In the genomic region with DNA sequence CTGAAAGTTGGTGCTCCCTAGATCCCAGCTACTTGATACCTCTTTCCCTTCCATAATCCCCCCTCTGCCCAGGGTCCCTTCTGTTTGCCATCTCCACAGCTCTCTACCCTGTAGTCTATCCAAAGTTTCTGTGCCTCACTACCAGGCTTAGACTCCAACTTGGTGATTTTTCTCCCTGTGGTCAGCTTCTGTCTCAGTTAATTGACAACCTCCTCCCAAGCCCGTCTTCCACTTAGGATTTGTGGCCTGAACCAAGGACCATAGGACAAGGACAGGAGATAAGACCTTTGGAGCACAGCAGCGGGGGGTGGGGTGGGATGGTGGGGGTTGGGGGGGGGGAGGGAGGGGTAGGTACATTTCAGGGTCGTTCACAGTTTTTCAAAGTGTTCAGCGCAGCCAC, we compare ENCODE assay signal across 14 mouse cellular contexts.
DNase-seq lines count a peak whose midpoint lies in the region.
"Had no signal": no experiment of that assay in that cellular context is flagged by ENCODE, and none has a peak within 500 bp of the region (broad histone marks: within the 10 kb centered on the region; RNA-seq: fewer than 3 reads in every experiment).

No protein-coding gene starts in this region.

- peak; percentile 74 to 83 for DNase-seq in adrenal gland, adult (ENCODE audit: inconsistent age in 2 of 2, low spot score in 1 of 2)
- no peak for DNase-seq in adrenal gland, postnatal 4 days (ENCODE audit: low spot score in 2 of 2)
- DNase-seq in adrenal gland, adult 8-10 months: peak; percentile 61
- no peak for DNase-seq in adrenal gland, postnatal 25 days
- peak; percentile 45 to 46 for DNase-seq in adrenal gland, postnatal 36 days
- DNase-seq in thymus, postnatal 36 days: no peak
- DNase-seq: B cell, adult 2 months; cerebellum, adult 11 months; cerebellum, adult 18-20 months; cerebellum, adult 8-10 months; cerebellum, adult 9-11 months; cerebellum, postnatal 14 days; cerebellum, postnatal 36 days; embryo, embryonic 11 days had no signal

Comparison
In these comparisons a context has a peak if more than half of its experiments do, and no peak if none do; other contexts are left out.
1. DNase-seq: peak in adrenal gland, adult (2 of 2), adrenal gland, adult 8-10 months (single experiment) and adrenal gland, postnatal 36 days (2 of 2); none in adrenal gland, postnatal 4 days (0 of 2), adrenal gland, postnatal 25 days (single experiment) and thymus, postnatal 36 days (0 of 2).